In the genomic region with DNA sequence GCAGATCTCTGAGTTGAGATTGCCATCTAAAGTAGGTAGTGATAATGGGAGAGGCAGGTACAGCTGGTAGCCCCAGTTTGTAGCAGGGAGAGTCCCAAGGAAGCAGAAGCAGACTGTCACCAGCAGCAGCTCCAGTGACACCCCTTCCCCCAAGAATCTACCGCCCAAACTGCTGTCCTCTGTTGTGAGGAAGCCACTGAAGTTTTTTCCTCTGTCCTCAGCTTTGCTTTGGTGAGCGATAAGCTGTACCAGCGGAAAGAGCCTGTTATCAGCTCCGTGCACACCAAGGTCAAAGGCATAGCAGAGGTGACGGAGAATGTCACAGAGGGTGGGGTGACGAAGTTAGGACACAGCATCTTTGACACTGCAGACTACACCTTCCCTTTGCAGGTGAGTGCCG, we compare ENCODE assay signal across 9 mouse cellular contexts. TPM values are rescaled to one million over a fixed set of nuclear protein-coding genes. Genes with fewer than 3 reads are reported as not detected.
DNase-seq lines count a peak whose midpoint lies in the region; ATAC-seq and TF ChIP-seq lines count a peak whose summit lies in the region.
"Had no signal": no experiment of that assay in that cellular context is flagged by ENCODE, and none has a peak within 500 bp of the region (broad histone marks: within the 10 kb centered on the region; RNA-seq: fewer than 3 reads in every experiment).

No protein-coding gene starts in this region.

- no peak for DNase-seq in forebrain, embryonic 10.5 days (ENCODE audit: extremely low spot score, low spot score)
- no peak for DNase-seq in forebrain, postnatal 0 days
- DNase-seq in 416B (ENCODE audit: low read depth) (peak; percentile 98), adipocyte (ENCODE audit: low spot score) (no peak)
- DNase-seq in kidney, adult 8-10 months: no peak
- DNase-seq in kidney, postnatal 36 days: no peak

- no peak overlapping the region for H3K4me2 ChIP-seq in forebrain, postnatal 0 days (ENCODE audit: low read depth)
- H3K4me2 ChIP-seq in liver, embryonic 15.5 days: peak overlapping the region; percentile 48
- H3K4me2 ChIP-seq: limb, embryonic 15.5 days had no signal

- H3K36me3 ChIP-seq in forebrain, embryonic 10.5 days (replicated peaks): no peaks in the 10 kb centered on the region
- H3K36me3 ChIP-seq in forebrain, postnatal 0 days (ENCODE audit: insufficient read depth): no peaks in the 10 kb centered on the region
- no peaks in the 10 kb centered on the region for H3K36me3 ChIP-seq in erythroblast, embryonic 14.5 days (ENCODE audit: control insufficient read depth)
- H3K36me3 ChIP-seq in liver, embryonic 15.5 days (replicated peaks): no peaks in the 10 kb centered on the region
- H3K36me3 ChIP-seq: limb, embryonic 15.5 days had no signal

- WGBS in forebrain, embryonic 10.5 days: 80% methylated on average over 7 of the region's 7 CpGs
- WGBS in forebrain, postnatal 0 days: 85% methylated on average over 7 of the region's 7 CpGs
- 9% methylated on average over 7 of the region's 7 CpGs for WGBS in liver, embryonic 15.5 days (ENCODE audit: insufficient replicate concordance)

- H3K27ac ChIP-seq in forebrain, embryonic 10.5 days: 0 out of 2 replicates have a peak overlapping the region, but pooled peaks have one; percentile 1
- no peak overlapping the region for H3K27ac ChIP-seq in forebrain, postnatal 0 days (ENCODE audit: low read depth, low read length)
- H3K27ac ChIP-seq in liver, embryonic 15.5 days (replicated peaks): peak overlapping the region; percentile 54

- H3K4me3 ChIP-seq in forebrain, embryonic 10.5 days: no peak overlapping the region
- no peak overlapping the region for H3K4me3 ChIP-seq in forebrain, postnatal 0 days (ENCODE audit: low read depth, low read length)
- H3K4me3 ChIP-seq in erythroblast, embryonic 14.5 days (replicated peaks): peak overlapping the region; percentile 0
- no peak overlapping the region for H3K4me3 ChIP-seq in liver, embryonic 15.5 days (replicated peaks)
- H3K4me3 ChIP-seq: limb, embryonic 15.5 days had no signal

- peaks cover 31% of the 10 kb centered on the region for H3K4me1 ChIP-seq in forebrain, embryonic 10.5 days
- peaks cover 11% of the 10 kb centered on the region; the same call in 1 of the 2 replicates for H3K4me1 ChIP-seq in forebrain, postnatal 0 days (ENCODE audit: insufficient read depth)
- H3K4me1 ChIP-seq in erythroblast, embryonic 14.5 days (ENCODE audit: control insufficient read depth): peaks cover 36% of the 10 kb centered on the region
- H3K4me1 ChIP-seq in liver, embryonic 15.5 days (replicated peaks): peaks cover 35% of the 10 kb centered on the region

- no peak for ATAC-seq in forebrain, postnatal 0 days
- peak; percentile 90 for ATAC-seq in liver, embryonic 15.5 days (ENCODE audit: insufficient read depth)

- peaks cover 70% of the 10 kb centered on the region for H3K27me3 ChIP-seq in forebrain, embryonic 10.5 days (ENCODE audit: poor library complexity, severe bottlenecking)
- H3K27me3 ChIP-seq in forebrain, postnatal 0 days (ENCODE audit: insufficient read depth, low read length): no peaks in the 10 kb centered on the region
- H3K27me3 ChIP-seq in erythroblast, embryonic 14.5 days (ENCODE audit: control insufficient read depth): peaks cover 16% of the 10 kb centered on the region
- H3K27me3 ChIP-seq in liver, embryonic 15.5 days: peaks cover 12% of the 10 kb centered on the region
- H3K27me3 ChIP-seq: limb, embryonic 15.5 days had no signal

- H3K9ac ChIP-seq in forebrain, postnatal 0 days: no peak overlapping the region
- H3K9ac ChIP-seq in liver, embryonic 15.5 days: no peak overlapping the region
- H3K9ac ChIP-seq: limb, embryonic 15.5 days had no signal

- no peak for TF ChIP-seq CTCF in forebrain, postnatal 0 days (IDR thresholded peaks at IDR 0.05; ENCODE audit: low read depth)

- peaks cover 5% of the 10 kb centered on the region; the same call in 1 of the 2 replicates for H3K9me3 ChIP-seq in forebrain, embryonic 10.5 days
- no peaks in the 10 kb centered on the region for H3K9me3 ChIP-seq in forebrain, postnatal 0 days (ENCODE audit: low read length)
- H3K9me3 ChIP-seq in erythroblast, embryonic 14.5 days (ENCODE audit: control insufficient read depth, low read length): peaks cover 5% of the 10 kb centered on the region
- H3K9me3 ChIP-seq in liver, embryonic 15.5 days (replicated peaks): no peaks in the 10 kb centered on the region
- H3K9me3 ChIP-seq: limb, embryonic 15.5 days had no signal

RNA-seq across cellular contexts. Expression of gene P2rx7, which starts 8.8 kb away (rescaled TPM):
- polyA plus RNA-seq in forebrain, embryonic 10.5 days (2016; fragmentation: Nextera tagmentation; extraction: Ambion mirVana): 0.31 and 0.60 TPM in 2 replicates
- 6.0 and 7.2 TPM in 2 replicates for total RNA-seq in forebrain, postnatal 0 days (2014; rRNA removed)
- polyA plus RNA-seq in forebrain, postnatal 0 days (2015; fragmentation: Nextera tagmentation; extraction: Ambion mirVana): 1.9 and 2.7 TPM in 2 replicates
- not detected in 2 replicates for polyA plus RNA-seq in erythroblast, embryonic 14.5 days (2012)
- 1.5 TPM in 2 replicates for polyA plus RNA-seq in liver, embryonic 15.5 days (2015; fragmentation: Nextera tagmentation; extraction: Ambion mirVana)

RNA-seq across cellular contexts. Expression of gene Ift81, which starts 38.2 kb away (rescaled TPM):
- polyA plus RNA-seq in forebrain, embryonic 10.5 days (2016; fragmentation: Nextera tagmentation; extraction: Ambion mirVana): 45.8 and 51.8 TPM in 2 replicates
- 46.0 and 48.1 TPM in 2 replicates for total RNA-seq in forebrain, postnatal 0 days (2014; rRNA removed)
- 62.9 and 67.0 TPM in 2 replicates for polyA plus RNA-seq in forebrain, postnatal 0 days (2015; fragmentation: Nextera tagmentation; extraction: Ambion mirVana)
- not detected in 2 replicates for polyA plus RNA-seq in erythroblast, embryonic 14.5 days (2012)
- 1.3 and 2.3 TPM in 2 replicates for polyA plus RNA-seq in liver, embryonic 15.5 days (2015; fragmentation: Nextera tagmentation; extraction: Ambion mirVana)

RNA-seq across cellular contexts. Expression of gene P2rx4, which starts 54.8 kb away (rescaled TPM):
- 4.4 and 5.2 TPM in 2 replicates for polyA plus RNA-seq in forebrain, embryonic 10.5 days (2016; fragmentation: Nextera tagmentation; extraction: Ambion mirVana)
- 13.2 and 13.6 TPM in 2 replicates for total RNA-seq in forebrain, postnatal 0 days (2014; rRNA removed)
- polyA plus RNA-seq in forebrain, postnatal 0 days (2015; fragmentation: Nextera tagmentation; extraction: Ambion mirVana): 10.0 and 11.2 TPM in 2 replicates
- 0.03 and 0.24 TPM in 2 replicates for polyA plus RNA-seq in erythroblast, embryonic 14.5 days (2012)
- polyA plus RNA-seq in liver, embryonic 15.5 days (2015; fragmentation: Nextera tagmentation; extraction: Ambion mirVana): 25.2 and 27.9 TPM in 2 replicates

Comparison
In these comparisons a context has a peak if more than half of its experiments do, and no peak if none do; other contexts are left out.
1. RNA of gene Ift81, which starts 38.2 kb away (polyA plus RNA-seq): 62.9 to 67.0 TPM in forebrain, postnatal 0 days and 45.8 to 51.8 TPM in forebrain, embryonic 10.5 days; 1.3 to 2.3 TPM in liver, embryonic 15.5 days and not detected in erythroblast, embryonic 14.5 days; every median in the first group is over 10 times any median in the second.